Mouse (Mus musculus) embryonic facial prominence, embryonic 10.5 days (tissue): ENCODE measurements around the gene Fndc1. TPM values are rescaled to one million over a fixed set of nuclear protein-coding genes. Genes with fewer than 3 reads are reported as not detected.

Experiments used
- DNase-seq: peaks from one replicate; pipeline ENCODE4 v3.0.0-alpha.2; 2017; ENCODE audit warnings: low spot score
- H3K27ac ChIP-seq: fragments of 300-500 bp; sonication (generic); replicated peaks from 2 replicates; pipeline ENCODE4 v1.5.1; 2016; ENCODE audit warnings: mild to moderate bottlenecking
- H3K27me3 ChIP-seq: fragments of 300-500 bp; sonication (generic); replicated peaks from 2 replicates; pipeline ENCODE4 v1.6.1; 2016; ENCODE audit warnings: low read depth, mild to moderate bottlenecking; ENCODE audit not compliant: poor library complexity, severe bottlenecking
- H3K36me3 ChIP-seq: fragments of 300-500 bp; sonication (generic); replicated peaks from 2 replicates; pipeline ENCODE4 v1.6.1; 2016; ENCODE audit warnings: mild to moderate bottlenecking, moderate library complexity
- H3K4me1 ChIP-seq: fragments of 300-500 bp; sonication (generic); 2 replicates; pipeline ENCODE4 v1.6.1; 2016
- H3K4me3 ChIP-seq: fragments of 300-500 bp; sonication (generic); 2 replicates; pipeline ENCODE4 v1.5.1; 2016; ENCODE audit warnings: mild to moderate bottlenecking, moderate library complexity
- H3K9me3 ChIP-seq: fragments of 300-500 bp; sonication (generic); 2 replicates; pipeline ENCODE4 v1.6.1; 2016; ENCODE audit warnings: mild to moderate bottlenecking
- WGBS: fragments of 180-500 bp; shearing (Covaris S2); methylation state at CpG from one replicate; pipeline ENCODE4 v1.1.7; 2016; 5-methylcytosine and 5-hydroxymethylcytosine counted together
- polyA plus RNA-seq: library from polyadenylated mRNA; unstranded; fragments of >200 nt; fragmentation: Nextera tagmentation; extraction: Ambion mirVana; gene quantifications from 2 replicates; pipeline ENCODE4 v1.2.1, GENCODE M21; 2016

Fndc1 gene
- 0.60 and 1.3 TPM in 2 replicates for polyA plus RNA-seq

DNA sequence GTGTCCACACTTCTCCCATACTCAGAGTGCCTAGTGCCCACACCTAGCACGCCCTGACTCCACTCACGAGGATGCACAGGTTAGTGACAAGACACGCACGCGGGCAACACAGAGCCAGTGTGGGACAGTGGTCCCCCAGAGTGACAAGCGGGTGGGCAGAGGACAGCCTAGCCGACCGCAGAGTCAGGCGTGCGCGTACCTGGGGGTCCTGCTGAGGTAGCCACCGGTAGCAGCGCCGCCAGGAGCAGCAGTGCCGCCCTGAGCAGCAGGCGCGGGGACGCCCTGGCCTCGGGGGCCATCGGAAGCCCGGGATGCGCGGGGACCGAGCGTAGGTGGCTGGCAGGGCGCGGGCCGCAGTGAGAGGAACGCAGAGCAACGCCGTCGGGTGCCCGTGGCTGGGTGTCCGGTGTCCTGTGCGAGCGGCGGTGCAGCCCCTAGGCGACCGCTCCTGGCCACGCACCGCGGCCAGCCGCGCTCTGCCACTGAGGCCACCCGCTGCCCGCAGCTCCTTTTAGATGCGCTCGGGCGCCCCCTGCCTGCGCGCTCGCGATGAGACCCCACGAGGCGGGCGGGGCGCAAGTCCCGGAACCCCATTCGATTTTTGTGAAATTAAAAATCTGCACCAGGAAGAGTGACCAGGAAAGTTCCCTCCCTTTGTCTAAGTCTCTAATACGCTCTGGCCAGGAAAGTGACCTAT is at the start of gene Fndc1:
Gene Fndc1 (minus strand): TSS at position 484 of the 697 bp plus-strand sequence.
- Histone ChIP-seq H3K27ac (peak within 1 kb of the TSS; percentile 73), H3K9me3 (no peaks in the 10 kb centered on the region), H3K4me3 (peak within 1 kb of the TSS; percentile 72), H3K4me1 (peaks cover 17% of the 10 kb centered on the region), H3K27me3 (peaks cover 62% of the 10 kb centered on the region), H3K36me3 (no peaks in the 10 kb centered on the region)
- WGBS = 2% methylated on average over 60 of the region's 60 CpGs
- peak; percentile 78 for DNase-seq

DNA sequence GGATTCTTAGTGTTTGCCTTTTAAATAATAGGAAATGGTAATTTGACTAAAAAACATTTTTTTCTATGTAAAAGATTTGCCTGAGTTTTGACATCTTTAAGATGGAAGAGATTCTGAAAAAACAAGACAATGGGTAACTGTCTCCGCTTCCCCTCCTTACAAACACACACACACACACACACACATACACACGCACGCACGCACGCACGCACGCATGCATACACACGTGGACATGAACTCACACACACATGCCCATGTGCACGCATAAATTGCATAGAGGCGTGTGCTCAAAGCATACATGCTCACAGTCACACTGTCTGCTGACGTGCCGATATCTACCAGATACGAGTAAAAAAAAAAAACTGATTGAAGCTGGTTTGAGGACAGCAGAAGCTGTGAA is 49.4 kb upstream of the Fndc1 start:
- 89% methylated on average over 13 of the region's 13 CpGs for WGBS
- no peaks in the 10 kb centered on the region for H3K27me3 ChIP-seq
- DNase-seq = no peak
- no peak overlapping the region for H3K4me3 ChIP-seq
- no peak overlapping the region for H3K27ac ChIP-seq
- H3K4me1 ChIP-seq = peaks cover 30% of the 10 kb centered on the region
- H3K9me3 ChIP-seq = no peaks in the 10 kb centered on the region
- no peaks in the 10 kb centered on the region for H3K36me3 ChIP-seq

DNA sequence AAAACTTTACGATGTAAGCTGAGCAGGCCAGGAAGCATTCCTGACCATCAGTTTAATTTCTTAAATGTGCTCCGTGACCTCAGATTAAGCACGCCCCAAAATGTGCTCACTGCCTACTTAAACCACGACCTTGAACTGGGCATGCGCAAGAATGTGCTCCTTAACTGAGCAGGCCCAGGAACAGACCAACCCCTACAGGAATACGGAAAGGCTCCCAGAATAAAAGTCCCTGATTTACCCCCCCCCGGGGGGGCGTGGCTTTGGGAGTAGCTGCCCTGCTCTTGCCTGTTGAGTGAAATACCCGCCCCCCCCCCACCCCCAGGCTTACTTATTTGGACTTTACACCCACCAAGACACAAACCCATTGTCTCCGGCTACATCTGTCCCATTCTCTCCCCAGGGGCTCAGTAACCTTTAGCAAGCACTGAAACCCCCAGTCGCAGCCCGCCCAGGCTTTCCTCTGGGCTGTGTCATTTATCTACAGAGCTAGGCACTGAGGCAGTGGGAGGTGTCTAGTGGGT is 48.9 kb upstream of the Fndc1 start:
- Histone ChIP-seq H3K9me3 (no peaks in the 10 kb centered on the region), H3K36me3 (no peaks in the 10 kb centered on the region), H3K27ac (peak overlapping the region; percentile 71), H3K4me1 (peaks cover 30% of the 10 kb centered on the region), H3K4me3 (peak overlapping the region; percentile 23; the same call in 1 of the 2 replicates), H3K27me3 (no peaks in the 10 kb centered on the region)
- 29% methylated on average over 12 of the region's 12 CpGs for WGBS
- peak; percentile 72 for DNase-seq

DNA sequence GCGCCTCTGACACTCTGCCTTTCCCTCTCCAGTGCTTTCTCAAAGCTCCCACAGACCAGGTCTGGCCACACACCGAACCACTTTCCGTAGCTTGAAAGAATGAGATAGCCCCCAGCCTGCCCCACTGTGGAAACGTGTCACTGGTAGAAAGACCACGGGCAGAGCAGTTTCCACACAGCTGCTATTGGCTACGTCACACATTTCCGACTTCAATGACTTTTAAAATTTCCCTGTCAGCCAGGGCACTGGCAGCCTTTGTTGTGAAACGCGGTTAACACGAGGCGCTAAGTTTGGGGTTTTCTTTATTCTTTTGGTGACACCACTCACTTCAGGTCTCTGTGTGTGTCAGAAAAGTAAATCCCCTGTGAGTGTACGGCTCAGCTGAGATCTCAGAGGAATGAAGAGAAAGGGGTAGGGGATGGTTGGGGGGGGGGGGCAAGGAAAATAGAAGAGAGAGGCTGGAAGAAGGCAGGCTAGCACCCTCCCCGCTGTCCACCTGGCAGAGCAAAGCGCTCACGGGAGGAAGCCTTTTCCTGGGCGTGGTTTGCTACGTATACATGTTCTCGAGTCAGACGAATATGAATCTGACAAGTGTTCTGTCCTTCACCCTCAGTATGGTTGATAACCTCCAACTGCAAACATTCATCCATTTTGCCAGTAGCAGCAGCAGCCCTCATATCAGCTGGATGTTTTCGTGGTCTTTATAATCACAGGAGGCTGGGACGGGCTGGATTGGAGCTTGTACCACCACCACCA is 47.9 kb upstream of the Fndc1 start:
- Histone ChIP-seq H3K36me3 (no peaks in the 10 kb centered on the region), H3K27ac (peak overlapping the region; percentile 40; the same call in 1 of the 2 replicates), H3K4me1 (peaks cover 30% of the 10 kb centered on the region), H3K4me3 (no peak overlapping the region), H3K27me3 (no peaks in the 10 kb centered on the region), H3K9me3 (no peaks in the 10 kb centered on the region)
- DNase-seq = no peak
- WGBS = 86% methylated on average over 21 of the region's 21 CpGs

DNA sequence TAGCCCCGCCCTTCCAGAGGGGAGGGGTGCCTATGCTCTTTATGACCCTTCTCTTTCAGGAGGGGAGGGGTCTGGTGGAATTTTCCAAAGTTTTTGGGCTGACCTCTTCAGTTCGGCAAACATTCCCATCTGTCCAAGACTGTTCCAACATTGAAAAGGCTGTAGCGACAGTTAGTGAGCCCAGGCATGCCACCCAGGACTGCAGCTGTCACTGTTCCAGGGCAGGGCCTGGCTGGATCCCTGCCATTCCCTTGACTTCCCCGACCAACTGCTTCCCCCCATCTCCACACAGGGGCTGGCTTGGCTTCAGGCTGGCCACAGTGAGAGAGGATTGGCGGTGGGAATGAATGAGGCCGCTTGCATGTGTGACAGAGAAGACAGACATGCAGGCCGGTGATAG is 46.3 kb upstream of the Fndc1 start:
- WGBS = 83% methylated on average over 7 of the region's 7 CpGs
- no peak overlapping the region for H3K4me3 ChIP-seq

DNA sequence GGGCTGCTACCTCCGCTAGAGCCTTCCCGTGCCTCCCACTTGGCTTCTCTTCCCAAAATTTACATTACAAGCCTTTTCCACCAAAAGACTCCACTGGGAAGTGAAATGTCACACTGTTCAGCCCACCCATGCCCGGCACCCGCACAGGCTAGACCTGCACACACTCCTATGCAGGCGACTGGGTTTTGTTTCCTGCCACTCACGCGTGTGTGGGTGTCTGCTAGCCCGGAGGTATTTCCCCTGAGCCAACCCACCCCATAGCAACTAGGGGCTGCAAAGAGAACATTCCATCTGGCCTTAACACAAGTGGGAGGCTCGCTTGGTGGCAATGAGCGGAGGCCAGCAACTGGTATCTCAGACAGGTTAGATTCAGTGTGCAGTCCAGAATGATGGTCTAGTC is 44.7 kb upstream of the Fndc1 start:
- Histone ChIP-seq H3K27me3 (no peaks in the 10 kb centered on the region), H3K9me3 (no peaks in the 10 kb centered on the region), H3K36me3 (no peaks in the 10 kb centered on the region), H3K27ac (no peak overlapping the region), H3K4me1 (peaks cover 24% of the 10 kb centered on the region), H3K4me3 (no peak overlapping the region)
- no peak for DNase-seq
- 85% methylated on average over 10 of the region's 10 CpGs for whole genome bisulfite sequencing

More for the DNA sequence above, 46.3 kb upstream of the Fndc1 start:
- H3K4me1 ChIP-seq = peaks cover 35% of the 10 kb centered on the region
- no peaks in the 10 kb centered on the region for H3K27me3 ChIP-seq
- H3K27ac ChIP-seq = 0 out of 2 replicates have a peak overlapping the region, but pooled peaks have one; percentile 3
- H3K9me3 ChIP-seq = no peaks in the 10 kb centered on the region
- H3K36me3 ChIP-seq = no peaks in the 10 kb centered on the region
- DNase-seq = no peak

DNA sequence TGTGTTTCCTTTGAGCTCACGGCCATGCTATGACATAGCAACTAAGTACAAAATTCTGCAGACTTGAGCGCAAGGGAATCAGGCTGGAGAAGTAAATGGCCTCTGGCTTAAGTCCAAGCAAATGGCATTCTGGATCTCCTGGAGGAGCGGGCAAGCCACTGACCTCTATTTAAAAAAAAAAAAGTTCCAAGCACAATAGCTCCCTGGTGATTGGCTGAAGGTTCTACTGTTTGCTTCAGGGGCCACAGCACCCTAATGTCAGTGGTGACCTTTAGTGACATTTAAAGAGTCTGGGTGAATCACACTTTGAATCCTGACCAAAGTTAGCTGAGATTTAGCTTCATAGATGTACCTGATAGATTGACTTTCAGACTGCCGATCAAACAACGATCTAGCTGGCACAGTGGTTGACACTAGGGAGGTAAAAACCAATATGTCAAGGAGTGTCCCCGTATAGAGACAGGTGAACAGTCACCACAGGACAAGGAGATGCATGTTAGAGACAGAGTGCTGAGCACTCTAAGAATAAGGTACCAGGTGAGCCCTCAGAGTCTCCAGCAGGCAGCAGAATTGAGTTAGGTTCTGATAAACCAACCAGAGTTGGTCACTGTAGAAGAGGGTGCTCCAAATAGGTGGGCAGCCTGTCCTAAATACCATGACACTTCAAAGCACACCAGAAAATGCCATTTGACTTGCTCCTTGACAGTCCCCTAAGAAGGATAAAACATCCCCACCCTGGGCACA is 43.9 kb upstream of the Fndc1 start:
- Histone ChIP-seq H3K4me3 (no peak overlapping the region), H3K4me1 (peaks cover 21% of the 10 kb centered on the region), H3K27ac (no peak overlapping the region), H3K27me3 (no peaks in the 10 kb centered on the region), H3K36me3 (no peaks in the 10 kb centered on the region), H3K9me3 (no peaks in the 10 kb centered on the region)
- DNase-seq = no peak
- WGBS = 87% methylated on average over 6 of the region's 6 CpGs

DNA sequence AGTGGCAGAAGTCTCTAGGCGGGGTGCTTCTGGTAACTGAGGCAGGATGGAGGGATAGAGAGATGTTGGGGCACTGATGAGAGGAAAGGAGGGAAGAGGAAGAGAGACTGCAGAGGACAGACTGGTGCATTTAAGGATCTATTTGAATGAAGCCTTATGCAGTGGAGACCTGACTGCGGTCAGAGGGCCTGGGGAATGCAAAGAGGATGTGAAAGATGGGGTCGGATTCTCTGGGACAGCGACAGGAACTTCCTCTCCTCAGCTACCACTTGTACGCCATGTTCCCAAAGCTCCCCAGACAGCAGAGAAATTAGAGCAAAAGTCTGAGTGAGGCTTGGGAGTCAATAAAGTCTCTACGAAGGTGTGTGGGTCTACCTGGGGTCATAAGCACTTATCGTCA is 42.0 kb upstream of the Fndc1 start:
- no peak overlapping the region for H3K4me3 ChIP-seq
- peaks cover 9% of the 10 kb centered on the region for H3K4me1 ChIP-seq
- 76% methylated on average over 7 of the region's 7 CpGs for WGBS
- H3K9me3 ChIP-seq = no peaks in the 10 kb centered on the region
- H3K27me3 ChIP-seq = no peaks in the 10 kb centered on the region
- no peak for DNase-seq
- H3K27ac ChIP-seq = peak overlapping the region; percentile 24; the same call in 1 of the 2 replicates
- no peaks in the 10 kb centered on the region for H3K36me3 ChIP-seq

DNA sequence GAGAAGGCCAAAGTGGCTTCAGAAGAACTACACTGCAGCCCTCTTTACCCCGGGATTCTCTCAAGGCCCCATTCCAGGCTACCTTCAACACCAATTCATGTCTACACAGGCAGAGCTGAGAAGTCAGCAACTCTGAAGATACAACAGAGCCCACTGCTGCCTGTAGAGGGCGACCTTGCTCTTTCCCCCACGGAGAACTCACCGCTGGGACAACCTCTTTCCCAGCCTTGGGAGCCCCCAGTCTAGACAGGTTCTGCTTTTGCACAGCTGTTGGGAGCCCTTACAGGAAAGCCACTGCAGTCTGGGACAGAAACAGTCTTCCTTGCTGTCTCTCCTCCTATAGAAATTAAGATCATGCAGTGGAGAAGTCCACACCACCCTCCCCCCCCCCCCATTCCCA is 41.5 kb upstream of the Fndc1 start:
- Histone ChIP-seq H3K4me1 (peaks cover 9% of the 10 kb centered on the region), H3K4me3 (no peak overlapping the region), H3K27ac (peak overlapping the region; percentile 24; the same call in 1 of the 2 replicates), H3K27me3 (no peaks in the 10 kb centered on the region), H3K36me3 (no peaks in the 10 kb centered on the region), H3K9me3 (no peaks in the 10 kb centered on the region)
- WGBS = 11% methylated on average over 4 of the region's 4 CpGs
- peak; percentile 81 for DNase-seq

DNA sequence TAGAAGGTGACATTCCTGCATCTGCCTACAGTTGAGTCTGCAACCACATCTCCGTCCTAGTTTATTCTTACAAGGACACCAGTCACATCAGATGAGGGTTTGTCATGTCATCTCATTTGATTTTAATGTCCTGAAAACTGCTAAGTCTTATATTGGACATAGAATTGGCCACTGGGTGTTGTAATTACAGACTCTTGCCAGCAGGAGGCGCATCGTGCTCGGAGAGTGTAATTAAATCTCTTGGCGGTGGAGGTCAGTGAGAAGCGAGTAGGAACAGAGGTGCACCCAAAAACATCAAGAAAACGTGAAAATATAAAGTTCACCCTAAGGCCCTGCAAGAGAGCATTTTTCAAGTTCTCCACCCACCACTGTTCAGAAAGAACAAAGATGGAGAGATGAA is 37.6 kb upstream of the Fndc1 start:
- peak; percentile 38 for DNase-seq
- Histone ChIP-seq H3K4me3 (no peak overlapping the region), H3K4me1 (peaks cover 5% of the 10 kb centered on the region), H3K9me3 (no peaks in the 10 kb centered on the region), H3K27me3 (no peaks in the 10 kb centered on the region), H3K27ac (no peak overlapping the region), H3K36me3 (no peaks in the 10 kb centered on the region)
- WGBS = 18% methylated on average over 7 of the region's 7 CpGs

DNA sequence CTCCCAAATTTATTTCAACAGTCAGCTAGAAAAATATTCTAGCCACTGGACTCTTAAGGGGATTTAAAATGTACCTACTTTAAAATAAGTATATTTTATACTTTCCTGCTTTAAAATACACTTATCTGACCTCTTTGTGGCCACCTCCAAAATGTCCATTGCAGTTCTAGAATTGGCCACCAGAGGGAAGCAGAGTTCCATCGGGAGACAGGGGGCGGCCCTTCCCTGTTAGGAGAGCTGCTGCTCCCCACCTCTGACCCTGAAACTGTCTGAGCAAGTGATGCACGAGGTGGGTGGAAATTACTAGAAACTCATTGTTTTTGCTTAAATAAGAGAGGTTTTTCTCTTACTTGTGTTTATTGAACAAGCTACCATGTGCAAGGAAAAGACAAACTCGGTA is 36.6 kb upstream of the Fndc1 start:
- no peak overlapping the region for H3K27ac ChIP-seq
- 23% methylated on average over 4 of the region's 4 CpGs for WGBS

DNA sequence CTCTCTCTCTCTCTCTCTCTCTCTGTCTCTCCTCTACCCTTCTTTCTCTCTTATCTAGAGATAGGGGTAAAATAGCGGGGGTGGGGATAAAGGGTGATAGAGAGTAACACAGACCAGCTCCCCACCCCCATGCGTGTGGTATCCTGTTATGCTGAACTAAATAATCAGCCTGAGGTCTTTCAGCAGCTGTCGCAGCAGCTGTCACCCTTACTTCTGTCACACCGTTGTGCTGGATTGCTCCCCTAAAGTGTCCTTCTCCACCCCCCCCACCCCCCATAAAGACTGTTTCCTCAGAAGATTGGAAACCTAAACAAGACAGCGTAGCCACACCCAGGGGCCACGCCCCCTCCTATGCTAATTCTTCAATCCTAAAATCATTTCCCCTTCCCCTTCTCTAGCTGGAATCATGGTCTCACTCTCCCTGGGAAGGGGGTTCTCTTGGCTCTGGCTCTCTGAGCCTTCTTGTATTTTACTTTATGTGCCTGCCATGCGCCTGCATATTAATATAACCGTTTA is 33.8 kb upstream of the Fndc1 start:
- Histone ChIP-seq H3K27ac (no peak overlapping the region), H3K4me1 (peaks cover 6% of the 10 kb centered on the region), H3K27me3 (no peaks in the 10 kb centered on the region), H3K9me3 (no peaks in the 10 kb centered on the region), H3K36me3 (no peaks in the 10 kb centered on the region), H3K4me3 (no peak overlapping the region)
- whole genome bisulfite sequencing = 65% methylated on average over 8 of the region's 8 CpGs
- DNase-seq = no peak

More for the DNA sequence above, 36.6 kb upstream of the Fndc1 start:
- peaks cover 2% of the 10 kb centered on the region for H3K4me1 ChIP-seq
- no peaks in the 10 kb centered on the region for H3K36me3 ChIP-seq
- DNase-seq = peak; percentile 75
- no peak overlapping the region for H3K4me3 ChIP-seq
- no peaks in the 10 kb centered on the region for H3K9me3 ChIP-seq
- no peaks in the 10 kb centered on the region for H3K27me3 ChIP-seq
